ENCODE assay signal across 10 mouse cellular contexts in genomic region chr7:102516261-102517050, GRCm38 (mm10). TPM values are rescaled to one million over a fixed set of nuclear protein-coding genes. Genes with fewer than 3 reads are reported as not detected.
DNase-seq lines count a peak whose midpoint lies in the region; ATAC-seq lines count a peak whose summit lies in the region.
"Had no signal": no experiment of that assay in that cellular context is flagged by ENCODE, and none has a peak within 500 bp of the region (broad histone marks: within the 10 kb centered on the region; RNA-seq: fewer than 3 reads in every experiment).

No protein-coding gene starts in this region.

- peak; percentile 35 to 36 for DNase-seq in cerebellum, adult 18-20 months
- no peak for DNase-seq in cerebellum, adult 8-10 months
- peak; percentile 30 for DNase-seq in kidney, postnatal 10 days
- no peak for DNase-seq in kidney, adult 18-20 months
- DNase-seq in brain, adult 2 months (ENCODE audit: low read depth, low spot score), result peak; percentile 65
- DNase-seq in lung, postnatal 14 days, result peak; percentile 2
- DNase-seq in urinary bladder, postnatal 4 days (ENCODE audit: low spot score in 2 of 2), result no peak

- no peak for ATAC-seq in megakaryocyte, adult 5-6 weeks (ENCODE audit: poor library complexity, severe bottlenecking)
- ATAC-seq: midbrain, embryonic 16.5 days had no signal

RNA-seq across cellular contexts. Expression of gene Olfr545, which starts 17.1 kb away (rescaled TPM):
- total RNA-seq in megakaryocyte, adult 5-6 weeks (2015), result not detected in 2 replicates
- total RNA-seq in megakaryocyte, adult 5-6 weeks (2017), result not detected in 2 replicates
- total RNA-seq: left cerebral cortex, postnatal 10 days had no signal

RNA-seq across cellular contexts. Expression of gene Olfr547, which starts 18.1 kb away (rescaled TPM):
- not detected in 2 replicates for total RNA-seq in megakaryocyte, adult 5-6 weeks (2015)
- not detected in 2 replicates for total RNA-seq in megakaryocyte, adult 5-6 weeks (2017)
- total RNA-seq: left cerebral cortex, postnatal 10 days had no signal

RNA-seq across cellular contexts. Expression of gene Olfr548-ps1, which starts 24.2 kb away (rescaled TPM):
- total RNA-seq in megakaryocyte, adult 5-6 weeks (2015), result not detected in 2 replicates
- not detected in 2 replicates for total RNA-seq in megakaryocyte, adult 5-6 weeks (2017)
- total RNA-seq: left cerebral cortex, postnatal 10 days had no signal

RNA-seq across cellular contexts. Expression of gene Olfr544, which starts 28.3 kb away (rescaled TPM):
- total RNA-seq in megakaryocyte, adult 5-6 weeks (2015), result not detected in 2 replicates
- 0.04 TPM in 1 of 2 replicates, not detected in the other for total RNA-seq in megakaryocyte, adult 5-6 weeks (2017)
- total RNA-seq: left cerebral cortex, postnatal 10 days had no signal

RNA-seq across cellular contexts. Expression of gene Olfr549, which starts 33.2 kb away (rescaled TPM):
- not detected in 2 replicates for total RNA-seq in megakaryocyte, adult 5-6 weeks (2015)
- total RNA-seq in megakaryocyte, adult 5-6 weeks (2017), result not detected in 2 replicates
- total RNA-seq: left cerebral cortex, postnatal 10 days had no signal

Comparison
In these comparisons a context has a peak if more than half of its experiments do, and no peak if none do; other contexts are left out.
1. DNase-seq: peak in cerebellum, adult 18-20 months (2 of 2), kidney, postnatal 10 days (single experiment), brain, adult 2 months (single experiment) and lung, postnatal 14 days (single experiment); none in cerebellum, adult 8-10 months (single experiment), kidney, adult 18-20 months (single experiment) and urinary bladder, postnatal 4 days (0 of 2).